Mouse (Mus musculus) left cerebral cortex, adult 11 months (tissue): Measurements from ENCODE around the gene Slc38a10.

Experiments
- DNase-seq: peaks from one replicate; pipeline ENCODE4 v3.0.0; 2022; ENCODE audit warnings: low spot score

The Slc38a10 gene

DNA sequence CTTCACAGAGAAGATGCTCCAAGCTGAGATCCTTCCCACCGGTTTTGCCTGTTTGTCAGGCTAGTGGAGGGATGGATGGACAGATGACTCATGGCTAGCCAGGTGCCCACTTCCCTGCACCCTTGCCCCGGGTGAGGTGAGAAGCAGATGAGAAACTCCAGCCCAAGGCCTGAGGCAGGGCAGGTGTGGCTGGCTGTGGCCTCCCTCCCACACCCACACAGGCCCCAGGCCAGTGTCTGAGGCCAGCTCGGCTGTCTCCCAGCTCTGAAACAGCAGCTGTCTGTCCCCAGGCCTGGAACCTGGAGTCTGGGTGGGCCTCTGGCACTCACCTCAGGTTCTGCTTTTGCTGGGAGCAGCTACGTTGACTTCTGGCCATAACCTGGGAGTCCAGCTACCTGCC lies 24.8 kb upstream of the Slc38a10 start:
- DNase-seq, result no peak

DNA sequence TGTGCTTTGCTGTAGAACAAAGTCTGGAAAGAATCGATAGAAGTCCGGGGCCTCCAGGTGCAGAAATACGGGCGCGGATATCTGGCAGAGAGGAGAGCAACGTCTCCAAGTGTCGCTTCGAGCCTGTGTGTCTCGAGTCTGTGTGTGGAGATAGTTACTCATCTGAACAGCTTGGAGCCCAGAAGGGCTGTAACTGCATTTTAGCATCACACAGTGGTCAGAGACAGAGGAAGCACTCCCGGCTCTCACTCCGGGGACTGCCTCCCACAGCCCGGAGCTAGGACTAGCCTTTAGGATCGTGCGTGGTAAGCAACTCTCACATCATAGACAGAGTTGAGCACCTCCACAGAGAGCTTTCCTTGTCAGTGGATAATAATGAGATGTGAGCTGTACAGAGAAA lies 22.1 kb upstream of the Slc38a10 start:
- DNase-seq, result no peak

DNA sequence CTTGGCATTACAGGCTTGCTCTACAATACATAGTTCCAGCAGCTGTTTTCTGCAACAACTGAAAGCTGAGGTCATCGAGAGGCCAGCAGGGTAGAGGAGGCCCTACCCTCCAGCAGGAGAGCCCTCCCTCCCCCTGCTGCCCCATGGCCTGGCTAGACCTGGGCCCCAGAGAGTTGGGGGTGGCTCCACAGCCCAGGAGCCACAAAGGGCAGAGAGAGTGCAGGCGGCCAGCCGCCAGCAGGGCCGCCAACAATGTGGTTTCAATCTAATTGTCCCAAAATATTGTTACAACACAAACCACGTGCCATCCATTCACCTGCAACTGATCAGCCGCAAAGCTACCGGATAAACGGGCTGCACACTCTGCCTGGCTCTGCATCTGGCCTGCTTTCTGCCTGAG lies 20.0 kb upstream of the Slc38a10 start:
- DNase-seq, result no peak

DNA sequence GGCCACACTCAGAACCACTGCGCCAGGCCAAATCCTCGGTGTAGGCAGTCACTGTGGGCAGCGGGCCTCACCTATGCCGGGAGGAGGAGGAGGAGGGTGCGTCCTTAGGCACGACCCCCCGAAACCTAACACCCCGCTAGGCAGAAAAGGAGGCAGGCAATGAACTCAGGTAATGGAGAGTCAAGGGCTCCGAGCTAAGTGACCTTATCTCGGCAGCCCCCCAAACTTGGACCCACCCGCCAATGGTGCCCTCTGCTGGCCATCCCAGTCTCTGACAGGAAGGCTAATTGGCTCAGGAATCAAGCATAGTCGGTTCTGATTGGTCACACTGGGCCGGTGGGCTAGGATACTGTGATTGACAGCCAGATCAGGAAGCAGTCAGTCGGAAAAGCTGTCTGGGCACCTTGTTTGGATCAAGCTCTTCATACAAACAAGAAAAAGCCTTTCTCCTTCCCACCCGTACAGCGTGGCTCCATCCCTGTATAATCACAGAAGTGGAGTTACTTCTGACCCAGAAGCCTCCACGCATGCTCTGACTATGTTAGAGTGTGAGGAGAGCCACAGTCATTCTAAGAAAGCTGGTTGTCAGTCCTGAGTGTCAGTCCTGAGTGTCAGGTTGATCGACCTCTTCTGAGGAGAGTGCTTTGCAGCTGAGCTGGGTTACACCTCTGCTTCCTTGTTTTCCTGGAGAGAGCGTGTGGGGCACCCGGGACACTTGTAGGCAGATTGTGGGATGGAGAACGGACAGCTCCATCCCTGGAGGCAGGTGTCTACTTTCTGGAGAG lies 18.3 kb upstream of the Slc38a10 start:
- DNase-seq, result no peak

DNA sequence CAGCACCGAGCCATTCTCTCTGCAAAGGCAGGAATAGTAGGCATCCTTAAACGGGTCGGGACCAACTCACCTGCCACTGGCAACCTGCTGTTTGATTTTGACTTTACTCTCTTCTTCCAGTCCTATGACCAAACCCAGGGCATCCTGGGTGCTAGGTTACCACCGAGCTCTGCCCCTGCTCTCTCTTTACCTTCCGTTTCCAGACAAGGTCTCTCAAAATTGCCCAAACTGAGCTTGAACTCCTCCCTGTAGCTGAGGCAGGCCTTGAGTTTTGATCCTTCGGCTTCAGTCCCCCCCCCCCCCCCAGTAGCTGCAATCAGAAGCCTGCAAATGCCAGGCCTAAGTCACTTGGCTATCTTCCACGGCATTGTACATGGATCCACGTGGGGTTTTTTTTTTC lies 17.4 kb upstream of the Slc38a10 start:
- DNase-seq, result no peak

GRCm38 (mm10) chr11:120167921-120168356 lies 16.8 kb upstream of the Slc38a10 start:
- no peak for DNase-seq

GRCm38 (mm10) chr11:120167059-120167458 lies 15.9 kb upstream of the Slc38a10 start:
- DNase-seq, result no peak

- no peak for DNase-seq
Measured at GRCm38 (mm10) chr11:120164471-120165261, 13.5 kb upstream of the Slc38a10 start.

DNA sequence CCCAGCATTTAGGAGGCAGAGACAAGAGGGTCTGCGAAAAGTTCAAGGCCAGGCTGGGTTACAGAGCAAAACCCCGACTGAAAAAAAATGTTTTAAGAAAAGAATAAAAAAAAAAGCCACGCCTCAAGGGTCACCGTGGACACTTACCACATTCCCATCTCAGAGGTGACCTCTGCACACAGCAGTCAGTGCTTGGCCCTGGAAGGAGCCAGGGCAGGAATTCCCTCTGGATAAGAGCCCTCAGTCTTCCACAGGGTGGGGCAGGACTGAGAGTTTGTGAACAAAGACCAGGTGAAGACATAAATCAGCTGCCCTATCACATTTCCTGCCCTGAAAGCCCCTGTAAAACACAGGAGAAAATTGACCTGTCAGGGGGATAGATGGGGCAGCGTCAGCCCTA lies 12.9 kb upstream of the Slc38a10 start:
- no peak for DNase-seq

DNA sequence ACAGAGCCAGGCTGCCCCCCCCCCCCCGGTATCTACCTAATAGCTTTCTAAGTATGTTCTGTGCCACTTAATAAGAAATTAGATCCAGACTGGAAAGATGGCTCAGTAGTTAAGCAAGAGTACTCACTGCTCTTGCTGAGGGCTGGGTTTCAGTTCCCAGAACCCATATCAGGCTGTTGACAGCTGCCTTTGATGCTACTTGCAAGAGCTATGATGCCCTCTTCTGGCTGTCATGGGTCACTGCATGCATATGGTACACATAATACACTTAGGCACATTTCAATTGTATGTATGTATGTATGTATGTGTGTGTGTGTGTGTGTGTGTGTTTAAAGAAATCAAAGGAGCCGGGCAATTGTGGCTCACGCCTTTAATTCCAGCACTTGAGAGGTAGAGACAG lies 12.1 kb upstream of the Slc38a10 start:
- DNase-seq, result no peak

- no peak for DNase-seq
Measured at GRCm38 (mm10) chr11:120161245-120161644, 10.1 kb upstream of the Slc38a10 start.

- DNase-seq, result no peak
Measured at GRCm38 (mm10) chr11:120160478-120160877, 9.3 kb upstream of the Slc38a10 start.

- DNase-seq, result no peak
Measured at GRCm38 (mm10) chr11:120159653-120160052, 8.5 kb upstream of the Slc38a10 start.

GRCm38 (mm10) chr11:120158828-120159227 lies 7.7 kb upstream of the Slc38a10 start:
- DNase-seq, result no peak

DNA sequence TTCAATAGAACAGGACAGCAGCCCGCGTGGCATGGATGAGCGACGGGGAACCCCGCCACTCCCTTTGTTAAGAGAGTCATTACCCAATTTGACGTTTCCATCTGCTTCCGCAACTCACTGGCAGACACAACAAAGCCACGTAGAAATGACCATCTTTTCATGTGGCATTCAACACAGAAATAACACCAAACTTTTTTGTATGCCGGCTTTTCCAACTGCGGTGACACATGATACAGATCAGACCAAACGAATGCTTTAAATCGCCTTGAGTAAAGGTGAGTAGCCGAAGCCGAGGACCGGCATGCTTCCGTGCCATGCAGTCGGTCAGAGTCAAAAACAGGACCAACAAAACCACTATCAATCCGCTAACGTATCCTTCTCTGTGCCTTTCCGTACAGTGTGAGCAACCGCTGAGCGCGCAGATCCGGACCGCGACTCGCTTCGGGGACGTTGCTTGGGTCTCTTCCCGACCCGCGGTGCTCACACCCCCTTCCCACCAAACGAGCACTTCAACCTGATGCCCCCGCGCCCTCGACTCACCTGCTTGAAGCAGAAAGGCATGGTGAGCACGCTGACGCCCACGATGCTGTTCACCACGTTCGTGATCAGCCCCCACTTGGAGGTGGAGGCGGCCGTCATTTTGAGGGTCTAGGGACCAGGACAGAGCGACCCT lies 570 bp downstream of the Slc38a10 start:
- DNase-seq, result no peak

DNA sequence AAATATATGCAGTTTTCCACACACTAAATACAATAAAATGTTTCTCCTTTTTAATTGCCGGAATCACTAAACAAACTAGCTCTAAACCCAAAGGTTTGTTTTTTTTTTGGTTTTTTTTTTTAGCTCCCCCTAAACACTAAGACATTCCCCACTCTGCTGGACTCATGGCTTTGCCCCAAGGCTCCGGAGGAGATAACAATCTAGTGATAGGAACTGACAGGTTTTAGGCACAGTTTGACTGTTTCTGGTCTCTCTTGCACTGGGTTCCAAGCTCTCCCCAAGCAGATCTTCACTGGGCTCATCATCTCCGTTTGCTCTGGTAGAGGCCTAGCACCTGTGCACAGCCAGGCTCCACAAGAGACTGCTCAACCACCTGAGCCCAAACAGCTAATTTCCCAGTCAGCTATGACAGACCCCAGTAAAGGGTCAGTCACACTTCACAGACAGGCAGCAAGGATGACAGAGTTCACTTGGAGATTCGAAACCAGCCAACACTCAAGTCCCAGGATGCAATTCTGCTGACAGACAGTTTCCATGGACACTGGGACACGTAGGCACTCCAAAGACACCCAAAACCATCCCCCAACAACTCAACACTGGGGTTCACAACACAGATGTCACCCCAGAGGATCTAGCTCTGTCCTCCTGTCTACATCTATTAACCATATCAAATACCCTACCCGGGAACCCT lies 1.5 kb downstream of the Slc38a10 start:
- no peak for DNase-seq

- no peak for DNase-seq
Measured at GRCm38 (mm10) chr11:120148201-120148855, 2.8 kb downstream of the Slc38a10 start.

GRCm38 (mm10) chr11:120143708-120144497 lies 7.2 kb downstream of the Slc38a10 start:
- DNase-seq, result no peak

GRCm38 (mm10) chr11:120142601-120143051 lies 8.5 kb downstream of the Slc38a10 start:
- no peak for DNase-seq

GRCm38 (mm10) chr11:120140255-120140654 lies 10.9 kb downstream of the Slc38a10 start:
- DNase-seq, result no peak

DNA sequence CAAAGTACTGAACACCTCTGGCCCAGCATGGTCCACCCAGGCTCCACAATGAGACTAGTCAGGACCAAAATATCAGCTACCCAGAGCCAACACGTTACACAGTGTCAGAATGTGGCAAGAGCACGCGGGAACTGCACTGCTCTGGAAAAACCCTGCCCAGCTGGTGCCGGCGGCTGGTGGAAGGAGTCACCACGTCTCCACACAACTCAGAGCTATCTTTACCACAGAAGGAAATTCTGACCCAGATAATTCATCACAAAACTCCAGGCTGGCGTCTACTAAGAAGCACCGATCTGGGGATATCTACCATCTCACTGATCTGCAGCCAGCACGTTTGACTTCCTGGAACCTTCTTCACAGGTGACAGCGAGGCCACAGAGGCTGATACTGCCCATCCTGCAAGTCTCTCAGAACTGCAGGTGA lies 11.8 kb downstream of the Slc38a10 start:
- DNase-seq, result no peak
